Mouse (Mus musculus): ENCODE data around the gene Lemd1.

DNA sequence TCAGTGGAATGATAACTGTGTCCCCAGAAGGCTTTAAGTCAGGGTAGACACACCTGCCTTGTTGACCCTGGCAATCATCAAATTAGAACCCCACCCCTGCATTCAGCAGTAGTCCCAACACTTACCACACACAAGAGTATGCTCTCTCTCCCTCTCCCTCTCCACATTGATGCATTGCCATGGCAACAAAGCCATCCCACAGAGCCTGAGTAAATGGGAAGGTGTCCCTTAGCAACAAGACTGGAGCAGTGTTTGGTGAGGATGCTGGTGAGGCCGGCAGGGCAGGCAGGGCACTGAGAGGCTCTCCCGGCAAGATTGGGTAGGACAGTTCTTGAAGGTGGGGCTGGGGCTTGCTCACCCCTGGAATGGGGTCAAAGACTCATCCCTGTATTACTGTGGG, 47.0 kb upstream of the Lemd1 start:
- TF ChIP-seq SMC3 (IDR thresholded peaks at IDR 0.05; ENCODE audit: low read depth, low read length) (no peak), KAT2A (IDR thresholded peaks at IDR 0.05; ENCODE audit: insufficient replicate concordance, low read length) (no peak), MAX (IDR thresholded peaks at IDR 0.05; ENCODE audit: low read length) (no peak)
